Mouse (Mus musculus) limb, embryonic 11.5 days (tissue): ENCODE measurements around the gene Smim20. TPM values are rescaled to one million over a fixed set of nuclear protein-coding genes. Genes with fewer than 3 reads are reported as not detected.

Experiments
- ATAC-seq: fragments of 200-750 bp; cut with Nextera tagmentation; 2 replicates; pipeline ENCODE4 v1.8.0; 2017; ENCODE audit warnings: low read depth; ENCODE audit not compliant: insufficient number of reproducible peaks, low FRiP score, low TSS enrichment
- DNase-seq: peaks from one replicate; pipeline ENCODE4 v3.0.0-alpha.2; 2015; ENCODE audit warnings: low spot score
- H3K27ac ChIP-seq: fragments of 300-500 bp; sonication (generic); replicated peaks from 2 replicates; pipeline ENCODE4 v1.5.1; 2014; ENCODE audit warnings: low read depth, mild to moderate bottlenecking, low read length
- H3K27me3 ChIP-seq: fragments of 300-500 bp; sonication (generic); 2 replicates; pipeline ENCODE4 v1.6.1; 2014; ENCODE audit warnings: mild to moderate bottlenecking, low read length, mixed read lengths; ENCODE audit not compliant: control insufficient read depth, insufficient read depth
- H3K36me3 ChIP-seq: fragments of 300-500 bp; sonication (generic); 2 replicates; pipeline ENCODE4 v1.6.1; 2014; ENCODE audit warnings: mild to moderate bottlenecking, low read length, moderate library complexity, mixed read lengths; ENCODE audit not compliant: control insufficient read depth, insufficient read depth
- H3K4me1 ChIP-seq: fragments of 300-500 bp; sonication (generic); 2 replicates; pipeline ENCODE4 v1.6.1; 2014; ENCODE audit warnings: low read length, mixed read lengths; ENCODE audit not compliant: control insufficient read depth, insufficient read depth
- H3K4me2 ChIP-seq: fragments of 300-500 bp; sonication (generic); 2 replicates; pipeline ENCODE4 v1.6.1; 2014; ENCODE audit warnings: low read depth, mild to moderate bottlenecking, moderate library complexity; ENCODE audit not compliant: severe bottlenecking
- H3K4me3 ChIP-seq: fragments of 300-500 bp; sonication (generic); 2 replicates; pipeline ENCODE4 v1.5.1; 2014; ENCODE audit warnings: low read depth, low read length
- H3K9ac ChIP-seq: fragments of 300-500 bp; sonication (generic); 2 replicates; pipeline ENCODE4 v1.6.1; 2014; ENCODE audit warnings: mild to moderate bottlenecking, low read length
- H3K9me3 ChIP-seq: fragments of 300-500 bp; sonication (generic); 2 replicates; pipeline ENCODE4 v1.6.1; 2016; ENCODE audit warnings: low read length; ENCODE audit not compliant: control insufficient read depth
- WGBS: fragments of 180-500 bp; shearing (Covaris S2); extraction: QIAGEN DNeasy Blood & Tissue Kit; methylation state at CpG from one replicate; pipeline ENCODE4 v1.1.7; 2014; 5-methylcytosine and 5-hydroxymethylcytosine counted together
- polyA plus RNA-seq: library from polyadenylated mRNA; unstranded; fragments of >200 nt; fragmentation: Nextera tagmentation; extraction: Ambion mirVana; gene quantifications from 2 replicates; pipeline ENCODE4 v1.2.1, GENCODE M21; 2014

Smim20 gene
- polyA plus RNA-seq, 1 experiment from 2014 or later, result 59.0 TPM

DNA sequence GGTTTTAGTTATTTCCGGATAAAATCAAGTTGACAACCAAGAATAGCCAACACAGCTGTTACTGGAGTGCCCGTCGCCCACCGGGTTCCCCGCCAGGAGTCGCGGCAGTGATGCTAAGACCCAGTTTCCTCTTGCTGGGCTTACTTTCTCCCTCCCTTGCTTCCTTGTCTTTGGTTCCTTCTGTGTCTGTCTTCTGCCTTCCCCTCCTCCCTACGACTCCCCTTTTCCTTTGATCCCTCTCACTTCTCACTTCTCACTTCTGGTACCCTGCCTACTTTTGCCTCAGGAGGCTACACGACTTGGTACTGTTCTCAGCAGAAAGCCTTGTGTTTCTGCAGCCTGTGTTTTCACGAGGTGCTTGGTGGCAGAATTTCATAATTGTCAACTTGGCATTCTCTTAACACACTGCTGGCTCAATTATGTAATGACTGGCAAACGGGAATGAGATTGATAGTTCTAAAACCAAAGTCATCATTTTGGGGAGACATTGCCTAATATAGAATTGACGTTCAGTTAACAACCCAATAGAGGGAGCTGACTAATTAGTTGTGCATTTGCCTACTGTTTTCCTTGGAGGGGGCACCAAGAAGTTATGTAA is 12.4 kb downstream of the Smim20 start:
- H3K36me3 ChIP-seq, result no peaks in the 10 kb centered on the region
- H3K4me1 ChIP-seq, result peaks cover 23% of the 10 kb centered on the region
- no peak overlapping the region for H3K4me2 ChIP-seq
- WGBS, result 60% methylated on average over 12 of the region's 12 CpGs
- H3K9ac ChIP-seq, result no peak overlapping the region
- no peaks in the 10 kb centered on the region for H3K27me3 ChIP-seq
- H3K27ac ChIP-seq, result no peak overlapping the region
- H3K9me3 ChIP-seq, result no peaks in the 10 kb centered on the region
- H3K4me3 ChIP-seq, result no peak overlapping the region
- ATAC-seq (no peak), DNase-seq (no peak)

DNA sequence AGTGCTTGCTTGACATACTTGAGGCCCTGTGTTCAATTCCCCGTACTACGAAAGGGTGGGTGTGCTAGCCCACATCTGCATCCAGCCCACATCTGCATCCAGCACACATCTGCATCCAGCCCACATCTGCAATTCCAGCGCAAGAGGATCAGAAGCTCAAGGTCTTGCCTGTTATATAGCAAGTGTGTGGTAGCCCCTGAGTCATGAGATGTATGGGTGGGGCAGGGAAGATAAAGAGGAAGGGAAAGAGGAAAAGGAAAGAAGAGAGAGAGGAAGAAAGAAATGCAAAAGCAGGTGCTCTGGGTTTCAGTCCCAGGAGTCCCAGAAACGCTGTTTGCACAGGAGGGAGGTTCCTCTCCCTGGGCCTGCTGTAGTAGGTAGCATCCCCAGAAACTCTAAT is 15.6 kb downstream of the Smim20 start:
- 89% methylated on average over 4 of the region's 4 CpGs for WGBS
- DNase-seq, result no peak

DNA sequence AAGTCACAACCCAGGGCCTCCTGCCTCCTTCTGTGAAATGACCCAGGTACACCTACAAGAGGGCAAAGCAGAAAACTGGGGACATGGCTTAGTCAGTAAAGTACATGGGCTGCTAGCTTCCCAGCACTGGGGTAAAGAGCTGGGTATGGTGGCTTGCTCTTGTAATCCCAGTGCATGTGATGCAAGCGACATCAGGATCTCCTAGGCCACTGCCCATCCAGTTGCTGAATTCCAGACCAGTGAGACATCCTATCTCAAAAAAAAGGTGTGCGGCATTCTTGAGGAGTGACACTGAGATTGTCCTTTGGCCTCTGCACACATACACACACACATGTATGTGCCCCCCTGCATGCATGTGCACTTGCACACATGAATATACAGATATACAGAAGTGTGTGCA is 19.5 kb downstream of the Smim20 start:
- H3K4me3 ChIP-seq, result no peak overlapping the region
- H3K9me3 ChIP-seq, result no peaks in the 10 kb centered on the region
- no peak overlapping the region for H3K4me2 ChIP-seq
- no peaks in the 10 kb centered on the region for H3K27me3 ChIP-seq
- no peak overlapping the region for H3K9ac ChIP-seq
- no peak for ATAC-seq
- 91% methylated on average over 2 of the region's 2 CpGs for WGBS
- no peak overlapping the region for H3K27ac ChIP-seq
- DNase-seq, result no peak
- H3K4me1 ChIP-seq, result no peaks in the 10 kb centered on the region
- no peaks in the 10 kb centered on the region for H3K36me3 ChIP-seq

More for the DNA sequence above, 15.6 kb downstream of the Smim20 start:
- no peak overlapping the region for H3K27ac ChIP-seq
- no peaks in the 10 kb centered on the region for H3K9me3 ChIP-seq
- H3K4me1 ChIP-seq, result no peaks in the 10 kb centered on the region
- H3K36me3 ChIP-seq, result no peaks in the 10 kb centered on the region
- no peaks in the 10 kb centered on the region for H3K27me3 ChIP-seq
- H3K4me2 ChIP-seq, result no peak overlapping the region
- ATAC-seq, result no peak
- H3K4me3 ChIP-seq, result no peak overlapping the region
- no peak overlapping the region for H3K9ac ChIP-seq

DNA sequence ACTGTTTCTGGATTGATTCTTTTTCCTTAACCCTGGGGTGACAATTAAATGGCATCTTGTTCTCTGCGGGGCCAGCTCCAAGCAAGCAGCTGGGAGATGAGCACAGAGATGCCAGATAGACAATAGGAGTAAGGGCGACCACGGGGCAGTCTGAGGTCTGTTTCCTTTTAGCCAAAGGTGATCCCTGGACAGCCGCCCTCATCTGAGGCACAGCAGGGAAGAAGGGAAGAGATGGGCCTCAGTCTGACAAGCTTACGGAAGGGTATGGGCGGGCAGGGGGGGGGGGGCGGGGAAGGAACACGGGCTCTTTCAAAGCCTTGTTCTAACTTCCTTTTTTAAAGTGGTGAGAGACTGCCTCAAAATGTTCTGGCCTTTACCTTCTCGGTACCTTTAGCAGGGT is 22.6 kb downstream of the Smim20 start:
- no peak overlapping the region for H3K4me3 ChIP-seq
- H3K4me1 ChIP-seq, result no peaks in the 10 kb centered on the region
- ATAC-seq, result no peak
- H3K36me3 ChIP-seq, result no peaks in the 10 kb centered on the region
- 34% methylated on average over 9 of the region's 9 CpGs for WGBS
- no peak for DNase-seq
- H3K9me3 ChIP-seq, result no peaks in the 10 kb centered on the region
- H3K27ac ChIP-seq, result no peak overlapping the region
- H3K27me3 ChIP-seq, result no peaks in the 10 kb centered on the region
- H3K9ac ChIP-seq, result no peak overlapping the region
- H3K4me2 ChIP-seq, result no peak overlapping the region

DNA sequence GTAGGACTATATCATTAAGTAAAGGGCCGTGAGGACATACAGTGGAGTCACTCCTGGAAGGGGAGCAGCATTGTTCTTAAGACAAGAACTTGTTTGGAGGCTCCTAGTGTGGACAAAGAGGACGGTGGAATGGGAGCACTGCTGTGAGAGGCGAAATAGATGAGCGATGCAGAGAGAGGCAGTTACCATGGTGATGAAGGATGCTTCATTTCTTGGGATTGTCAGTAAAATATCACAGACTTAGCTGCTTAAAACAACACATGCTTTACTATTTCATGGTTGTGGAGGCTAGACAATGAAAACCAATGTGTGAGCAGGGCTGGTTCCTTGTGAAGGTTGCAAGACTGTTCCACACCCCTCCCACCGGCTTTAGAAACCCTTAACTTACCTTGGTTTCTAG is 27.7 kb downstream of the Smim20 start:
- Histone ChIP-seq H3K36me3 (no peaks in the 10 kb centered on the region), H3K27ac (no peak overlapping the region), H3K4me3 (no peak overlapping the region), H3K9me3 (no peaks in the 10 kb centered on the region), H3K27me3 (no peaks in the 10 kb centered on the region), H3K9ac (no peak overlapping the region), H3K4me2 (no peak overlapping the region), H3K4me1 (no peaks in the 10 kb centered on the region)
- ATAC-seq, result no peak
- no peak for DNase-seq
- WGBS, result 90% methylated on average over 5 of the region's 5 CpGs

DNA sequence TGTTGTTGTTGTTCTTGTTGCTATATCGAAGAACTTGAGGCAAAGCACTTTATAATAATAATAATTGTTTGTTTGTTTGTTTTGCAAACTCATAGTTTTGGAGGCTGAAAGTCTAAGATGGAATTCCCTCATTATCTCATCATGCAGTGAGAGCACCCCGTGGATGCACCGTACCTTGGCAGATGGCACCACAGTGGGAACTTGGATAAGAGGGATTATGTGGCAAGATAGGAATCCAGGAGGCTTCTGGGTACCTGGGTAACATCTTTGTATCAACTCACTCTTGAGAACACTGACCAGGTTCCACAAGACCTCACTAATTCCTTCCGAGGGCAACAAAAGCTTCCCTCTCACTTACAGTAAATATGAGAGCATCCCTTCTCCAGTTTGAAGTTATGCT is 30.1 kb downstream of the Smim20 start:
- H3K9ac ChIP-seq, result no peak overlapping the region
- H3K4me3 ChIP-seq, result no peak overlapping the region
- H3K27me3 ChIP-seq, result no peaks in the 10 kb centered on the region
- H3K36me3 ChIP-seq, result no peaks in the 10 kb centered on the region
- H3K27ac ChIP-seq, result no peak overlapping the region
- ATAC-seq, result no peak
- DNase-seq, result no peak
- H3K9me3 ChIP-seq, result no peaks in the 10 kb centered on the region
- no peak overlapping the region for H3K4me2 ChIP-seq
- 90% methylated on average over 4 of the region's 4 CpGs for WGBS
- no peaks in the 10 kb centered on the region for H3K4me1 ChIP-seq

DNA sequence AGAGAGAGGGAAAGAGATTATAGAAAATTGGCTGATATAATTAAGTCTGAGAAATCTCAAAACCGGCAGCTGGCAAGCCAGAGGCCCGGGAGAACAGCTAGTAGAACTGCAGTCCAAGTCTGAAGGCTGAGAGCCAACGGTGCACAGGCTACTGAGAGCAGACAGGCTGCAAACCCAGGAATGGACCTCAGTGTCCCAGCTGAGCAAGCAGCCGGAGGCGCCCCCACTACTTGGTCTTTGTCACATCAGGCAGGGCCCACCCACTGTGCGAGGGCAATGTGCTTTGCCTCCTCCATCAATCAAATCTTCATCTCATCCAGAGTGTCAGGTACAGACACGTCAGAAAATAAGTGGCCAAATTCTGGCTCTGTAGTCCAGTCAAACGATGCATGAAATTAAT is 34.6 kb downstream of the Smim20 start:
- DNase-seq (no peak), ATAC-seq (no peak)
- H3K4me1 ChIP-seq, result no peaks in the 10 kb centered on the region
- no peaks in the 10 kb centered on the region for H3K9me3 ChIP-seq
- H3K9ac ChIP-seq, result no peak overlapping the region
- no peaks in the 10 kb centered on the region for H3K27me3 ChIP-seq
- 70% methylated on average over 8 of the region's 8 CpGs for WGBS
- no peak overlapping the region for H3K4me3 ChIP-seq
- no peaks in the 10 kb centered on the region for H3K36me3 ChIP-seq
- no peak overlapping the region for H3K27ac ChIP-seq
- no peak overlapping the region for H3K4me2 ChIP-seq

DNA sequence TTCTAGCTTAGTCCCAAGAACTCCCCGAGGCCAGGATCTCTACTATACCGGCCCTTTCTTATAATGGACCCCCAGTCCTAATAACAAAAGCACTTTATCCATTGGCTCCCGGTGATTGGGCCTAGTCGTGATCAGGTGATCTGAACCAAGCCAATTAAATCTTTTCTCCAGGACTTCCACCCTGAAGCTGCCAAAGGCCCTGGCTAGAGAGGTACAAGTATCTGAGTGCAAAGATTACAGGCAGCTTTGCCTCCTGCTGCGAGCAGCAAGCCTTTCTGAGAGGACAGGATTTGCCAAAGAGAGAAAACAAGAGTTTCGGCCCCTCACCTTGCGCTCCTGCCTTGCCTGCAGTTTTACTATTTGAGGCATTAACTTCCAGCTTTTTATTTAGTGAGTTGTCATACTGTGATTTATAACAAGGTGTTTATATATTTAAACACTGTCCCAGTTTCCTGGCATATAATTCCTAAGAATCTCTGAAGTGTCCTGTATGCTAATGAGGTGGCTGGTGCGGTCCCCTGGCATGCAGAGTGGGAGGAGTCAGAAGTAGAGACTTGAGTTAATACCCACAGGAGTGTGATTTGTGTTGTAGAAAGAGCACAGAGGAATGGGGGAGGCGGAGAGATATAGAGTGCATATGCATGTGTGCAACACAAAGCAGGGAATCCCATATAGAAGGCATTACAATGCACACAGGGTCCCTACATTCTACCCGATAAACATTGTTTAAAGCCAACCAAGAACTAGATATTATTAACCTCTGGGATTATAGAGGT is 36.2 kb downstream of the Smim20 start:
- no peak for DNase-seq
- WGBS, result 85% methylated on average over 10 of the region's 10 CpGs

More for the DNA sequence above, 36.2 kb downstream of the Smim20 start:
- Histone ChIP-seq H3K9ac (no peak overlapping the region), H3K27ac (no peak overlapping the region), H3K36me3 (no peaks in the 10 kb centered on the region), H3K4me3 (no peak overlapping the region), H3K27me3 (no peaks in the 10 kb centered on the region), H3K9me3 (no peaks in the 10 kb centered on the region), H3K4me1 (no peaks in the 10 kb centered on the region), H3K4me2 (no peak overlapping the region)
- ATAC-seq, result no peak
